Mouse (Mus musculus) heart, adult 2 months (tissue): ENCODE measurements around the gene Tmem116.

ENCODE experiments used
- CTCF ChIP-seq: fragments of 200-600 bp; IDR thresholded peaks from 2 replicates; pipeline ENCODE4 v1.8.1; 2022; ENCODE audit warnings: antibody characterized with exemption, mild to moderate bottlenecking, moderate library complexity
- EP300 ChIP-seq: fragments of 200-500 bp; IDR thresholded peaks from 2 replicates; pipeline ENCODE4 v1.6.1; 2011; ENCODE audit warnings: low read depth, low read length, control low read depth; ENCODE audit not compliant: insufficient read depth
- POLR2A ChIP-seq: fragments of 200-500 bp; IDR thresholded peaks from 2 replicates; pipeline ENCODE4 v1.6.1; 2011; ENCODE audit warnings: mild to moderate bottlenecking, low read depth, low read length, control low read depth; ENCODE audit not compliant: insufficient read depth

DNA sequence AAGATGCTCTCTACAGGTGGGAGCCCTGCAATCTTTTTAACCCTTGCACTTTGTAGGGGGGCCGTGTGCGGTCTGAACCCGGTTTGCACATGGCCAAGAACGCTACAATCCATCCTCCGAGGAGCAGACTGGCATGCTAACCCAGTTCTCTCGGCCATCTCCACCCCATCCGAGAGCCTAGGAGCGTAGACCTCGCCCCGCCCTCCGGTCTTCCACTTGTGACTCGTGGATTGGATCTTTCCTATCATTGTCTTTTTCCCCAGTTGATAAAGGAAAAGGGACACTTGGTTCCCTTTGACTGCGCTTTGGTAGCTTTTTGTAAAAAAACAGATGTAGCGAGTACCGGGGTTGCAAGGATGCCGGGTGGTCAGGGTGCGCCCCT is at the start of gene Tmem116:
- TF ChIP-seq CTCF: no peak
- no peak for TF ChIP-seq POLR2A
- TF ChIP-seq EP300: no peak
